Mouse (Mus musculus) heart, postnatal 0 days (tissue): ENCODE results near the gene Pbx3.

Experiments
- CTCF ChIP-seq: IDR thresholded peaks from 2 replicates; pipeline ENCODE4 v1.5.1; 2016; ENCODE audit warnings: antibody characterized with exemption, control low read depth, low read depth
- EP300 ChIP-seq: IDR thresholded peaks from 2 replicates; pipeline ENCODE4 v1.6.1; 2016; ENCODE audit warnings: antibody characterized with exemption, low read depth

DNA sequence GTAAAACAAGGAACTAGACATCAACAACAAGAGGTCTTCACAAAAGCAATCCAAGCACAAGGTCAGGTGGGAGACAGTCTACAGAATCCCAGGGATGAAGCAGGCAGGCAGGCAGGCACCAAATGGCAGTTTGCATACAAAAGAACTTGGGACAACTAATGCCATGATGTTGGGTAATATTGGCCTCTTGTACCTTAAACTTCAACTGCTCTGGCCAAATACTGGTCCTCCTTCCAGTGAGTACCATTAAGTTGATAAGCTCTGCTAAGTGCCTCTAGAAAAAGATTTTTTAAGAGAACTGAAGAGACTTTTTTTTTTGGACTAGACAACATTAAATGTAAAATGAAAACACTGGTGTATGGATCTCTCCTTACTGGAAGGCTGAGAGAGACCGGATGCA, 83.2 kb downstream of the Pbx3 start:
- TF ChIP-seq EP300 (no peak), CTCF (no peak)
